Mouse (Mus musculus): Measurements from ENCODE around the gene Rbm12. TPM values are rescaled to one million over a fixed set of nuclear protein-coding genes. Genes with fewer than 3 reads are reported as not detected.
"Not testable (repeated sequence)": the region's sequence is repeated elsewhere in the genome, so short reads cannot be mapped to it uniquely, and the experiment has no call there.

Gene Rbm12
- polyA plus RNA-seq, 1 experiment, result 9.4 TPM

- H3K27ac ChIP-seq (ENCODE audit: insufficient read depth, low read length), result no peak overlapping the region
- H3K4me3 ChIP-seq (ENCODE audit: insufficient read depth, low read length), result no peak overlapping the region
- TF ChIP-seq POLR2A (IDR thresholded peaks at IDR 0.05; ENCODE audit: extremely low read depth, insufficient read depth, low read length) (no peak), CTCF (IDR thresholded peaks at IDR 0.05; ENCODE audit: extremely low read depth, insufficient read depth, low read length) (peak; percentile 31)
- no peaks in the 10 kb centered on the region for H3K4me1 ChIP-seq (ENCODE audit: control insufficient read depth, insufficient read depth, low read length)
Measured at GRCm38 (mm10) chr2:156135695-156136094, 23.9 kb upstream of the Rbm12 start.

- Histone ChIP-seq H3K27ac (ENCODE audit: insufficient read depth, low read length) (no peak overlapping the region), H3K4me1 (ENCODE audit: control insufficient read depth, insufficient read depth, low read length) (no peaks in the 10 kb centered on the region), H3K4me3 (ENCODE audit: insufficient read depth, low read length) (no peak overlapping the region)
- TF ChIP-seq CTCF (IDR thresholded peaks at IDR 0.05; ENCODE audit: extremely low read depth, insufficient read depth, low read length), result no peak
- TF ChIP-seq POLR2A (IDR thresholded peaks at IDR 0.05; ENCODE audit: extremely low read depth, insufficient read depth, low read length), result no peak
Measured at GRCm38 (mm10) chr2:156134161-156134560, 22.4 kb upstream of the Rbm12 start.

- no peak within 1 kb of the TSS for H3K4me3 ChIP-seq (ENCODE audit: insufficient read depth, low read length)
- H3K4me1 ChIP-seq (ENCODE audit: control insufficient read depth, insufficient read depth, low read length), result no peaks in the 10 kb centered on the region
- no peak for TF ChIP-seq CTCF (IDR thresholded peaks at IDR 0.05; ENCODE audit: extremely low read depth, insufficient read depth, low read length)
- TF ChIP-seq POLR2A (IDR thresholded peaks at IDR 0.05; ENCODE audit: extremely low read depth, insufficient read depth, low read length), result no peak
- no peak within 1 kb of the TSS for H3K27ac ChIP-seq (ENCODE audit: insufficient read depth, low read length)
Measured at GRCm38 (mm10) chr2:156126992-156127391, 15.2 kb upstream of the Rbm12 start, which contains the start of gene Gm28036. Gene Gm28036, minus strand, starts transcription at chr2:156127092.

GRCm38 (mm10) chr2:156123731-156124130, 12.0 kb upstream of the Rbm12 start:
- no peak overlapping the region for H3K4me3 ChIP-seq (ENCODE audit: insufficient read depth, low read length)
- no peaks in the 10 kb centered on the region for H3K4me1 ChIP-seq (ENCODE audit: control insufficient read depth, insufficient read depth, low read length)
- TF ChIP-seq CTCF (IDR thresholded peaks at IDR 0.05; ENCODE audit: extremely low read depth, insufficient read depth, low read length) (no peak), POLR2A (IDR thresholded peaks at IDR 0.05; ENCODE audit: extremely low read depth, insufficient read depth, low read length) (no peak)
- no peak overlapping the region for H3K27ac ChIP-seq (ENCODE audit: insufficient read depth, low read length)

GRCm38 (mm10) chr2:156119566-156119965, 7.8 kb upstream of the Rbm12 start:
- Histone ChIP-seq H3K4me3 (ENCODE audit: insufficient read depth, low read length) (no peak overlapping the region), H3K4me1 (ENCODE audit: control insufficient read depth, insufficient read depth, low read length) (no peaks in the 10 kb centered on the region), H3K27ac (ENCODE audit: insufficient read depth, low read length) (no peak overlapping the region)
- no peak for TF ChIP-seq POLR2A (IDR thresholded peaks at IDR 0.05; ENCODE audit: extremely low read depth, insufficient read depth, low read length)
- no peak for TF ChIP-seq CTCF (IDR thresholded peaks at IDR 0.05; ENCODE audit: extremely low read depth, insufficient read depth, low read length)

GRCm38 (mm10) chr2:156112080-156112423, 274 bp upstream of the Rbm12 start:
- not testable (repeated sequence) for H3K4me1 ChIP-seq (ENCODE audit: control insufficient read depth, insufficient read depth, low read length); H3K27ac ChIP-seq (ENCODE audit: insufficient read depth, low read length)
- peak overlapping the region; percentile 89 for H3K4me3 ChIP-seq (ENCODE audit: insufficient read depth, low read length)

GRCm38 (mm10) chr2:156110627-156111357, 986 bp downstream of the Rbm12 start:
- TF ChIP-seq POLR2A (IDR thresholded peaks at IDR 0.05; ENCODE audit: extremely low read depth, insufficient read depth, low read length) (no peak), CTCF (IDR thresholded peaks at IDR 0.05; ENCODE audit: extremely low read depth, insufficient read depth, low read length) (no peak)
- peak overlapping the region; percentile 89 for H3K4me3 ChIP-seq (ENCODE audit: insufficient read depth, low read length)
- peak overlapping the region; percentile 99; the same call in 1 of the 2 replicates for H3K27ac ChIP-seq (ENCODE audit: insufficient read depth, low read length)
- peaks cover 2% of the 10 kb centered on the region for H3K4me1 ChIP-seq (ENCODE audit: control insufficient read depth, insufficient read depth, low read length)

GRCm38 (mm10) chr2:156091926-156092325, 19.9 kb downstream of the Rbm12 start:
- Histone ChIP-seq H3K4me1 (ENCODE audit: control insufficient read depth, insufficient read depth, low read length) (peaks cover 16% of the 10 kb centered on the region), H3K4me3 (ENCODE audit: insufficient read depth, low read length) (no peak overlapping the region), H3K27ac (ENCODE audit: insufficient read depth, low read length) (no peak overlapping the region)
- no peak for TF ChIP-seq POLR2A (IDR thresholded peaks at IDR 0.05; ENCODE audit: extremely low read depth, insufficient read depth, low read length)
- TF ChIP-seq CTCF (IDR thresholded peaks at IDR 0.05; ENCODE audit: extremely low read depth, insufficient read depth, low read length), result no peak

GRCm38 (mm10) chr2:156089799-156090198, 22.0 kb downstream of the Rbm12 start:
- Histone ChIP-seq H3K4me3 (ENCODE audit: insufficient read depth, low read length) (no peak overlapping the region), H3K27ac (ENCODE audit: insufficient read depth, low read length) (0 out of 2 replicates have a peak overlapping the region, but pooled peaks have one; percentile 4), H3K4me1 (ENCODE audit: control insufficient read depth, insufficient read depth, low read length) (peaks cover 21% of the 10 kb centered on the region)
- no peak for TF ChIP-seq CTCF (IDR thresholded peaks at IDR 0.05; ENCODE audit: extremely low read depth, insufficient read depth, low read length)
- no peak for TF ChIP-seq POLR2A (IDR thresholded peaks at IDR 0.05; ENCODE audit: extremely low read depth, insufficient read depth, low read length)

- TF ChIP-seq POLR2A (IDR thresholded peaks at IDR 0.05; ENCODE audit: extremely low read depth, insufficient read depth, low read length), result no peak
- no peak for TF ChIP-seq CTCF (IDR thresholded peaks at IDR 0.05; ENCODE audit: extremely low read depth, insufficient read depth, low read length)
- H3K4me1 ChIP-seq (ENCODE audit: control insufficient read depth, insufficient read depth, low read length), result peaks cover 19% of the 10 kb centered on the region
Measured at GRCm38 (mm10) chr2:156087391-156088110, 24.2 kb downstream of the Rbm12 start.

More at GRCm38 (mm10) chr2:156087391-156088110, 24.2 kb downstream of the Rbm12 start:
- Histone ChIP-seq H3K27ac (ENCODE audit: insufficient read depth, low read length) (no peak overlapping the region), H3K4me3 (ENCODE audit: insufficient read depth, low read length) (no peak overlapping the region)

Data from cortical plate, adult 2 months (tissue).